Mouse (Mus musculus) G1E (cell line): ENCODE results near the gene Smoc1. TPM values are rescaled to one million over a fixed set of nuclear protein-coding genes. Genes with fewer than 3 reads are reported as not detected.

Experiments used
- ATAC-seq: 2 replicates; pipeline ENCODE4 v1.8.0; 2016; ENCODE audit warnings: mild to moderate bottlenecking; ENCODE audit not compliant: insufficient number of reproducible peaks, poor library complexity, low FRiP score, severe bottlenecking; ENCODE audit errors: extremely low read depth
- DNase-seq: peaks from one replicate; pipeline ENCODE4 v3.0.0; 2012; ENCODE audit warnings: low spot score
- H3K27me3 ChIP-seq: 2 replicates; pipeline ENCODE4 v1.6.1; 2012; ENCODE audit warnings: mild to moderate bottlenecking, low read length, inconsistent platforms; ENCODE audit not compliant: insufficient read depth
- H3K36me3 ChIP-seq: replicated peaks from 2 replicates; pipeline ENCODE3; 2012; ENCODE audit warnings: mild to moderate bottlenecking, inconsistent platforms
- H3K4me1 ChIP-seq: 2 replicates; pipeline ENCODE4 v1.6.1; 2012; ENCODE audit warnings: low read depth, low read length, inconsistent platforms, mixed read lengths; ENCODE audit not compliant: insufficient read depth
- H3K4me3 ChIP-seq: 2 replicates; pipeline ENCODE4 v1.5.1; 2012; ENCODE audit warnings: low read depth, mild to moderate bottlenecking, inconsistent platforms, low read length, moderate library complexity, mixed read lengths
- H3K9me3 ChIP-seq: replicated peaks from 2 replicates; pipeline ENCODE4 v1.6.1; 2012; ENCODE audit warnings: inconsistent platforms
- CTCF ChIP-seq: IDR thresholded peaks from 2 replicates; pipeline ENCODE4 v1.5.1; 2012; ENCODE audit warnings: low read depth, low read length, inconsistent platforms, mixed read lengths
- GATA1 ChIP-seq: IDR thresholded peaks from 2 replicates; pipeline ENCODE4 v1.6.1; 2012; ENCODE audit warnings: borderline replicate concordance, low read length, inconsistent platforms, mixed read lengths
- GATA2 ChIP-seq: IDR thresholded peaks from 2 replicates; pipeline ENCODE4 v1.6.1; 2012; ENCODE audit warnings: low read depth, low read length, inconsistent platforms, borderline replicate concordance
- POLR2AphosphoS5 ChIP-seq: IDR thresholded peaks from 2 replicates; pipeline ENCODE4 v1.6.1; 2012; ENCODE audit warnings: low read depth, low read length, inconsistent platforms; ENCODE audit not compliant: insufficient replicate concordance
- TAL1 ChIP-seq: conservative IDR thresholded peaks from 2 replicates; pipeline ENCODE4 v1.6.1; 2012; ENCODE audit warnings: low read depth, low read length, inconsistent platforms, mixed read lengths
- polyA plus RNA-seq: library from polyadenylated mRNA; stranded (reverse); fragments of >175 nt; gene quantifications from 2 replicates; pipeline ENCODE4 v1.2.3, GENCODE M21; 2012
- total RNA-seq, 2 experiments: library from RNA; stranded (forward) in 1 of 2; stranded (reverse) in 1 of 2; fragments of 200-1000 nt in 1 of 2; fragments of >200 nt in 1 of 2; fragmentation: Nextera tagmentation in 1 of 2; gene quantifications; 2 replicates each; pipeline ENCODE4 v1.2.3; 2014 to 2017

Smoc1 gene
- total and polyA plus RNA-seq, 3 experiments, result 10.6 to 36.3 (median 28.1) TPM

GRCm38 (mm10) chr12:81146417-81147180, 120.0 kb downstream of the Smoc1 start:
- H3K9me3 ChIP-seq, result no peaks in the 10 kb centered on the region
- TF ChIP-seq POLR2AphosphoS5, result no peak
- TF ChIP-seq TAL1, result no peak
- no peak for TF ChIP-seq CTCF
- no peak for TF ChIP-seq GATA2
- peaks cover 81% of the 10 kb centered on the region for H3K36me3 ChIP-seq
- H3K4me3 ChIP-seq, result no peak overlapping the region
- ATAC-seq, result no peak
- H3K27me3 ChIP-seq, result no peaks in the 10 kb centered on the region
- H3K4me1 ChIP-seq, result no peaks in the 10 kb centered on the region; the same call in 1 of the 2 replicates
- DNase-seq, result no peak

GRCm38 (mm10) chr12:81147956-81148355, 121.3 kb downstream of the Smoc1 start:
- TF ChIP-seq CTCF (no peak), GATA2 (no peak), TAL1 (no peak), GATA1 (no peak), POLR2AphosphoS5 (no peak)
- H3K9me3 ChIP-seq, result no peaks in the 10 kb centered on the region
- no peaks in the 10 kb centered on the region; the same call in 1 of the 2 replicates for H3K4me1 ChIP-seq
- peaks cover 83% of the 10 kb centered on the region for H3K36me3 ChIP-seq
- no peak overlapping the region for H3K4me3 ChIP-seq
- DNase-seq (no peak), ATAC-seq (no peak)
- H3K27me3 ChIP-seq, result no peaks in the 10 kb centered on the region

DNA sequence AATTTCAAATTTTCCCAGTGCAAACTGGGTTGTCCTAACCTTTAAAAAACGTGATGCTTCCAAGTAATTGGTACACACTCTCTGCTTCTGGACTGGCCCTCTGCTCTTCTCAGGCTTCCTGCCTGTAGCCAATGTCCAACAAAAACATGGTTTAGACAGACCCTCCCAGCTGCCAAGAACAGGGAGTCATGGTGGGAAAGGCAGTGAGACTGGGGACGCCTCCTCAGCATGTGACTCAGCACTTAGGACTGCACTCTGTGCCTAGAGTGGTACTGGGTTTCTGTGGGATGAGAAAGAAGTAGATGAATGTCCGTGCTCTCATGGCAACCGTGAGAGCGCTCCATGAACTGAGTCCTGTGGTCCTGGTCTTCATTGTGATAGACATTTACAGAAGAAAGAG, 124.3 kb downstream of the Smoc1 start:
- no peak overlapping the region for H3K4me3 ChIP-seq
- no peak for DNase-seq
- no peak for ATAC-seq
- no peak for TF ChIP-seq GATA1
- no peak for TF ChIP-seq CTCF
- no peak for TF ChIP-seq GATA2
- no peaks in the 10 kb centered on the region for H3K9me3 ChIP-seq
- no peaks in the 10 kb centered on the region for H3K27me3 ChIP-seq
- H3K4me1 ChIP-seq, result no peaks in the 10 kb centered on the region
- H3K36me3 ChIP-seq, result peaks cover 86% of the 10 kb centered on the region

DNA sequence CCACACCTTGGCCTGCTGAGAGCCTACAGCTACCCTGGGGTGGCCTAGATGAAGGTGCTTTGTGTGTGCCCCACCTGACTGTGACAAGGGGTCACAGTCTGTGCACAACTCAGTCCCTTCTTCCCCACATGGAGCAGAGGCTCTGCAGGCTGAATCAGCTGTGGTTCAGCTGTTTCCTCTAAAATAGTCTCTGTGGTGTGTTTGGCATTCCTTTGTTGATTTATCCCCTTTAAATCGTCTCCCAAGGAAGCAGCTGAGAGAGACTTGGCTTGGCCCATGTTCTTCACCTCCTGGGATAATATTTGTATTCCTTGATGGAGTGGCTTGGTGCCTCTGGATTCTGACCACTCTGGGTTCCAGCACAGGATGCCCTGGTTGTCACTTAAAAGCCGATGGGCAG, 125.5 kb downstream of the Smoc1 start:
- no peak for DNase-seq
- Histone ChIP-seq H3K4me3 (no peak overlapping the region), H3K36me3 (peaks cover 85% of the 10 kb centered on the region), H3K27me3 (no peaks in the 10 kb centered on the region), H3K9me3 (no peaks in the 10 kb centered on the region), H3K4me1 (no peaks in the 10 kb centered on the region)
- TF ChIP-seq GATA1, result no peak
- no peak for TF ChIP-seq GATA2
- TF ChIP-seq CTCF, result no peak
- no peak for TF ChIP-seq POLR2AphosphoS5
- TF ChIP-seq TAL1, result no peak
- no peak for ATAC-seq

GRCm38 (mm10) chr12:81155675-81156074, 129.1 kb downstream of the Smoc1 start:
- TF ChIP-seq GATA2 (no peak), TAL1 (no peak), GATA1 (no peak), POLR2AphosphoS5 (no peak), CTCF (no peak)
- peaks cover 88% of the 10 kb centered on the region for H3K36me3 ChIP-seq
- H3K27me3 ChIP-seq, result no peaks in the 10 kb centered on the region
- no peaks in the 10 kb centered on the region for H3K9me3 ChIP-seq
- no peak overlapping the region for H3K4me3 ChIP-seq
- no peaks in the 10 kb centered on the region for H3K4me1 ChIP-seq
- DNase-seq (no peak), ATAC-seq (no peak)

DNA sequence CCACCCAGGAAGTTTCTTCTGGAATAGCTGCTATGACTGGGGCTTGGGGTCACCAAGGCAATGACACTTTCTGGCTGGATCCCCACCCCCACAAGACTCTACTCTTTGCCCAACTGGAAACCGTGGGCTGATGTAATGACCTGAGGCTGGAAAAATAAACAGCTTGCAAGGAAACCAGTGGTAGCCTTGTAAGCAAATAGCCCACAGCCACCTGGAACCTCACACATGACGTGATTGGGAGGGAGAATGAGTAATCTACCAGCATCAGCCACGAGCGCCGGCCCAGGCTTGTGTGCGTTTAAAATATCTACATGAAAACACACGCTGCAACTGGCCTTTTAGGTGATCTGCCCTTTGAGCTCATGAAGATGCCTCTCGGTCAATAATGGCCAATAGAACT, 130.2 kb downstream of the Smoc1 start:
- DNase-seq, result no peak
- no peak for ATAC-seq
- Histone ChIP-seq H3K36me3 (peaks cover 87% of the 10 kb centered on the region), H3K4me3 (no peak overlapping the region), H3K9me3 (no peaks in the 10 kb centered on the region), H3K27me3 (no peaks in the 10 kb centered on the region), H3K4me1 (no peaks in the 10 kb centered on the region)
- TF ChIP-seq GATA1 (no peak), POLR2AphosphoS5 (no peak), TAL1 (no peak), CTCF (no peak), GATA2 (no peak)
